Mouse (Mus musculus) limb, embryonic 12.5 days (tissue): ENCODE data around the gene Pthlh. TPM values are rescaled to one million over a fixed set of nuclear protein-coding genes. Genes with fewer than 3 reads are reported as not detected.

Experiments
- polyA plus RNA-seq: library from polyadenylated mRNA; unstranded; fragments of >200 nt; fragmentation: Nextera tagmentation; extraction: Ambion mirVana; gene quantifications from 2 replicates; pipeline ENCODE4 v1.2.1, GENCODE M21; 2016

The Pthlh gene
- polyA plus RNA-seq, 1 experiment from 2014 or later = 5.4 TPM

Other genes starting within 250 kb of the Pthlh start
- 1.6 and 2.0 TPM in 2 replicates for gene Rep15, start 231.6 kb downstream of the Pthlh start, polyA plus RNA-seq
- gene Mrps35, start 221.4 kb downstream of the Pthlh start, polyA plus RNA-seq = 102 and 106 TPM in 2 replicates
- 2.5 and 2.6 TPM in 2 replicates for gene Mansc4, start 177.2 kb downstream of the Pthlh start, polyA plus RNA-seq
- 9.3 and 9.6 TPM in 2 replicates for gene Klhl42, start 172.8 kb downstream of the Pthlh start, polyA plus RNA-seq
- 26.4 and 27.8 TPM in 2 replicates for gene Ccdc91, start 211.6 kb upstream of the Pthlh start, polyA plus RNA-seq